Mouse (Mus musculus) embryonic facial prominence, embryonic 11.5 days (tissue): ENCODE measurements around the gene Fkbp2. TPM values are rescaled to one million over a fixed set of nuclear protein-coding genes. Genes with fewer than 3 reads are reported as not detected.
A peak's percentile ranks its signal among the peaks of the same experiment; 100 is the strongest.

Experiments
- ATAC-seq: fragments of 200-750 bp; cut with Nextera tagmentation; replicated peaks from 2 replicates; pipeline ENCODE4 v1.8.0; 2017; ENCODE audit warnings: low read depth; ENCODE audit not compliant: insufficient number of reproducible peaks, low FRiP score, low TSS enrichment
- DNase-seq: peaks from one replicate; pipeline ENCODE4 v3.0.0-alpha.2; 2015; ENCODE audit warnings: low spot score
- H3K27ac ChIP-seq: fragments of 300-500 bp; sonication (generic); replicated peaks from 2 replicates; pipeline ENCODE4 v1.5.1; 2014; ENCODE audit warnings: mild to moderate bottlenecking, low read depth, low read length, control low read depth
- H3K27me3 ChIP-seq: fragments of 300-500 bp; sonication (generic); 2 replicates; pipeline ENCODE4 v1.6.1; 2014; ENCODE audit warnings: mild to moderate bottlenecking, low read length, moderate library complexity, mixed read lengths; ENCODE audit not compliant: control insufficient read depth, insufficient read depth
- H3K36me3 ChIP-seq: fragments of 300-500 bp; sonication (generic); replicated peaks from 2 replicates; pipeline ENCODE4 v1.6.1; 2014; ENCODE audit warnings: low read depth, mild to moderate bottlenecking, low read length, moderate library complexity, mixed read lengths; ENCODE audit not compliant: control insufficient read depth, insufficient read depth
- H3K4me1 ChIP-seq: fragments of 300-500 bp; sonication (generic); 2 replicates; pipeline ENCODE4 v1.6.1; 2014; ENCODE audit warnings: low read length, mixed read lengths; ENCODE audit not compliant: control insufficient read depth, insufficient read depth
- H3K4me2 ChIP-seq: fragments of 300-500 bp; sonication (generic); 2 replicates; pipeline ENCODE4 v1.6.1; 2014; ENCODE audit warnings: low read depth, mild to moderate bottlenecking, control low read depth, low read length, moderate library complexity
- H3K4me3 ChIP-seq: fragments of 300-500 bp; sonication (generic); 2 replicates; pipeline ENCODE4 v1.5.1; 2014; ENCODE audit warnings: low read depth, low read length, control low read depth
- H3K9ac ChIP-seq: fragments of 300-500 bp; sonication (generic); replicated peaks from 2 replicates; pipeline ENCODE4 v1.6.1; 2014; ENCODE audit warnings: mild to moderate bottlenecking, control low read depth, low read length
- H3K9me3 ChIP-seq: fragments of 300-500 bp; sonication (generic); replicated peaks from 2 replicates; pipeline ENCODE4 v1.6.1; 2016; ENCODE audit warnings: mild to moderate bottlenecking, low read length, inconsistent platforms, mixed read lengths; ENCODE audit not compliant: control insufficient read depth
- WGBS: fragments of 180-500 bp; shearing (Covaris S2); extraction: QIAGEN DNeasy Blood & Tissue Kit; methylation state at CpG from one replicate; pipeline ENCODE4 v1.1.7; 2014; 5-methylcytosine and 5-hydroxymethylcytosine counted together
- polyA plus RNA-seq: library from polyadenylated mRNA; unstranded; fragments of >200 nt; fragmentation: Nextera tagmentation; extraction: Ambion mirVana; gene quantifications from 2 replicates; pipeline ENCODE4 v1.2.1, GENCODE M21; 2014

The Fkbp2 gene
- polyA plus RNA-seq, 1 experiment from 2014 or later = 65.1 TPM

- DNase-seq = no peak
- Histone ChIP-seq H3K4me1 (no peaks in the 10 kb centered on the region), H3K9me3 (no peaks in the 10 kb centered on the region), H3K4me3 (no peak overlapping the region), H3K9ac (no peak overlapping the region), H3K27ac (no peak overlapping the region), H3K27me3 (no peaks in the 10 kb centered on the region), H3K36me3 (peaks cover 3% of the 10 kb centered on the region), H3K4me2 (no peak overlapping the region)
- ATAC-seq = no peak
- 90% methylated on average over 9 of the region's 9 CpGs for WGBS
Observed at GRCm38 (mm10) chr19:7013984-7014383, 33.7 kb upstream of the Fkbp2 start.

GRCm38 (mm10) chr19:7012426-7012825 is 32.1 kb upstream of the Fkbp2 start:
- no peaks in the 10 kb centered on the region for H3K9me3 ChIP-seq
- no peaks in the 10 kb centered on the region for H3K4me1 ChIP-seq
- ATAC-seq = no peak
- no peak overlapping the region for H3K9ac ChIP-seq
- H3K4me3 ChIP-seq = no peak overlapping the region
- no peak overlapping the region for H3K27ac ChIP-seq
- no peak overlapping the region for H3K4me2 ChIP-seq
- no peak for DNase-seq
- no peaks in the 10 kb centered on the region for H3K27me3 ChIP-seq
- H3K36me3 ChIP-seq = no peaks in the 10 kb centered on the region
- 83% methylated on average over 4 of the region's 4 CpGs for WGBS

GRCm38 (mm10) chr19:7006892-7007593 is 26.7 kb upstream of the Fkbp2 start:
- DNase-seq (no peak), ATAC-seq (no peak)
- WGBS = 83% methylated on average over 9 of the region's 9 CpGs
- Histone ChIP-seq H3K9me3 (no peaks in the 10 kb centered on the region), H3K27me3 (no peaks in the 10 kb centered on the region), H3K9ac (no peak overlapping the region), H3K36me3 (no peaks in the 10 kb centered on the region), H3K4me3 (no peak overlapping the region), H3K27ac (no peak overlapping the region), H3K4me1 (no peaks in the 10 kb centered on the region), H3K4me2 (no peak overlapping the region)

GRCm38 (mm10) chr19:6999360-7000063 is 19.2 kb upstream of the Fkbp2 start:
- ATAC-seq (no peak), DNase-seq (no peak)
- H3K27ac ChIP-seq = no peak overlapping the region
- H3K4me1 ChIP-seq = peaks cover 8% of the 10 kb centered on the region; the same call in 1 of the 2 replicates
- no peak overlapping the region for H3K4me3 ChIP-seq
- no peaks in the 10 kb centered on the region for H3K9me3 ChIP-seq
- H3K4me2 ChIP-seq = no peak overlapping the region
- H3K36me3 ChIP-seq = peaks cover 3% of the 10 kb centered on the region
- WGBS = 96% methylated on average over 19 of the region's 19 CpGs
- H3K27me3 ChIP-seq = no peaks in the 10 kb centered on the region
- H3K9ac ChIP-seq = no peak overlapping the region

- Histone ChIP-seq H3K27me3 (no peaks in the 10 kb centered on the region), H3K9ac (no peak overlapping the region), H3K4me1 (peaks cover 12% of the 10 kb centered on the region), H3K4me2 (no peak overlapping the region), H3K9me3 (no peaks in the 10 kb centered on the region), H3K4me3 (no peak overlapping the region), H3K36me3 (peaks cover 3% of the 10 kb centered on the region), H3K27ac (no peak overlapping the region)
- DNase-seq (no peak), ATAC-seq (no peak)
- WGBS = 84% methylated on average over 9 of the region's 9 CpGs
Observed at GRCm38 (mm10) chr19:6997721-6998290, 17.5 kb upstream of the Fkbp2 start.

GRCm38 (mm10) chr19:6996006-6996405 is 15.7 kb upstream of the Fkbp2 start, which contains the start of the genes Nudt22 and Trpt1:
TSS of gene Nudt22 (minus strand) at chr19:6996117.
TSS of gene Trpt1 (plus strand) at chr19:6996131.
- ATAC-seq (peak; percentile 88), DNase-seq (peak; percentile 95)
- H3K4me3 ChIP-seq = peak within 1 kb of the TSS; percentile 51
- H3K4me1 ChIP-seq = peaks cover 12% of the 10 kb centered on the region
- peaks cover 3% of the 10 kb centered on the region for H3K36me3 ChIP-seq
- peak within 1 kb of the TSS; percentile 66 for H3K9ac ChIP-seq
- no peaks in the 10 kb centered on the region for H3K27me3 ChIP-seq
- no peak within 1 kb of the TSS; the same call in 1 of the 2 replicates for H3K27ac ChIP-seq
- under 1% methylated on average over 24 of the region's 24 CpGs for WGBS
- peak within 1 kb of the TSS; percentile 87 for H3K4me2 ChIP-seq
- H3K9me3 ChIP-seq = no peaks in the 10 kb centered on the region

GRCm38 (mm10) chr19:6995255-6995991 is 15.1 kb upstream of the Fkbp2 start:
- Histone ChIP-seq H3K36me3 (peaks cover 3% of the 10 kb centered on the region), H3K27me3 (no peaks in the 10 kb centered on the region), H3K9me3 (no peaks in the 10 kb centered on the region), H3K4me2 (peak overlapping the region; percentile 87), H3K27ac (no peak overlapping the region), H3K4me3 (peak overlapping the region; percentile 51), H3K9ac (peak overlapping the region; percentile 50), H3K4me1 (peaks cover 12% of the 10 kb centered on the region)
- WGBS = 51% methylated on average over 20 of the region's 21 CpGs
- ATAC-seq = peak; percentile 12; the same call in 1 of the 2 replicates
- no peak for DNase-seq
